Mouse (Mus musculus): Measurements from ENCODE around the gene Wnt11.

DNA sequence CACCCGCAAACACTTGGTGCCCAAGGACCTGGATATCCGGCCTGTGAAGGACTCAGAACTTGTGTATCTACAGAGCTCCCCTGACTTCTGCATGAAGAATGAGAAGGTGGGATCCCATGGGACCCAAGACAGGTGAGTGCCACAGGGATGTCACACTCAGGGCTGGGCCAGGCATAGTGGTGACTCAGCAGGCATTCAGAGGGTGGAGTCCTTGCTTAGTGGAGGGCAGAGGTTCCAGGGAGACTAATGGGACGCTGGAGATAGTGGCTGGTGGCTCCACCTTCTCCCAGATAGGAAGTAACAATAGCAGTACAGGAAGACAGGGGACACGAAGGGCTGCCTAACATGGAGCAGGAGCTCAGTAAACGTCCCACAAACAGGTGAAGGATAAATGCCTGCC lies 15.5 kb downstream of the Wnt11 start:
- TF ChIP-seq POLR2A (IDR thresholded peaks at IDR 0.05; ENCODE audit: low read depth, low read length) (no peak), CTCF (IDR thresholded peaks at IDR 0.05; ENCODE audit: borderline replicate concordance, insufficient read depth, low read length) (no peak)
